Mouse (Mus musculus) myocyte (in vitro differentiated cells): ENCODE measurements around the gene Arhgap9. TPM values are rescaled to one million over a fixed set of nuclear protein-coding genes. Genes with fewer than 3 reads are reported as not detected.
A peak's percentile ranks its signal among the peaks of the same experiment; 100 is the strongest.
"Not testable (repeated sequence)": the region's sequence is repeated elsewhere in the genome, so short reads cannot be mapped to it uniquely, and the experiment has no call there.

Source experiments
- H3K27me3 ChIP-seq: one replicate; pipeline ENCODE4 v1.6.1; 2011; ENCODE audit not compliant: control insufficient read depth, insufficient read depth, insufficient read length
- H3K36me3 ChIP-seq: one replicate; pipeline ENCODE4 v1.6.1; 2011; ENCODE audit not compliant: control insufficient read depth, insufficient read depth
- H3K4me2 ChIP-seq: one replicate; pipeline ENCODE4 v1.6.1; 2011; ENCODE audit warnings: low read depth, control low read depth
- H3K4me3 ChIP-seq: one replicate; pipeline ENCODE4 v1.5.1; 2011; ENCODE audit warnings: mild to moderate bottlenecking, control low read depth, moderate library complexity
- H3K79me2 ChIP-seq: one replicate; pipeline ENCODE4 v1.6.1; 2011; ENCODE audit not compliant: control insufficient read depth, insufficient read depth
- H3ac ChIP-seq: one replicate; pipeline ENCODE4 v1.6.1; 2011; ENCODE audit not compliant: control insufficient read depth, insufficient read length
- CEBPB ChIP-seq: IDR thresholded peaks from 2 replicates; pipeline ENCODE4 v1.6.1; 2011; ENCODE audit warnings: mild to moderate bottlenecking, moderate library complexity; ENCODE audit not compliant: poor library complexity, insufficient read depth, severe bottlenecking
- E2F4 ChIP-seq: IDR thresholded peaks from one replicate; pipeline ENCODE4 v1.6.1; 2011; ENCODE audit warnings: mild to moderate bottlenecking, control low read depth, moderate library complexity; ENCODE audit not compliant: insufficient read depth
- MAX ChIP-seq: IDR thresholded peaks from one replicate; pipeline ENCODE4 v1.6.1; 2011; ENCODE audit warnings: low read depth, mild to moderate bottlenecking, control low read depth
- MYOD1 ChIP-seq, 3 experiments: IDR thresholded peaks; one replicate each; pipeline ENCODE4 v1.6.1; 2011; ENCODE audit warnings: control low read depth in 2 of 3, low read depth in 2 of 3, mild to moderate bottlenecking in 2 of 3, moderate library complexity in 1 of 3; ENCODE audit not compliant: insufficient read length in 2 of 3, control insufficient read depth in 1 of 3
- MYOG ChIP-seq, 3 experiments: IDR thresholded peaks; one replicate each; pipeline ENCODE4 v1.6.1; 2011; ENCODE audit warnings: control low read depth in 2 of 3, low read depth in 2 of 3, mild to moderate bottlenecking in 2 of 3; ENCODE audit not compliant: insufficient read length in 2 of 3, control insufficient read depth in 1 of 3, insufficient read depth in 1 of 3
- POLR2A ChIP-seq: IDR thresholded peaks from one replicate; pipeline ENCODE4 v1.6.1; 2011; ENCODE audit warnings: low read depth, mild to moderate bottlenecking, control low read depth, moderate library complexity; ENCODE audit not compliant: insufficient read length
- POLR2AphosphoS2 ChIP-seq: IDR thresholded peaks from one replicate; pipeline ENCODE4 v1.6.1; 2011; ENCODE audit warnings: low read depth, control low read depth; ENCODE audit not compliant: insufficient read length
- REST ChIP-seq: IDR thresholded peaks from one replicate; pipeline ENCODE4 v1.6.1; 2011; ENCODE audit warnings: mild to moderate bottlenecking, control low read depth, moderate library complexity; ENCODE audit not compliant: insufficient read depth, insufficient read length
- SRF ChIP-seq: IDR thresholded peaks from one replicate; pipeline ENCODE4 v1.6.1; 2011; ENCODE audit warnings: low read depth; ENCODE audit not compliant: control insufficient read depth, insufficient read length
- TCF12 ChIP-seq: IDR thresholded peaks from one replicate; pipeline ENCODE4 v1.6.1; 2011; ENCODE audit warnings: mild to moderate bottlenecking, control low read depth; ENCODE audit not compliant: poor library complexity, insufficient read depth, severe bottlenecking
- TCF3 ChIP-seq: IDR thresholded peaks from one replicate; pipeline ENCODE4 v1.6.1; 2011; ENCODE audit warnings: low read depth, control low read depth; ENCODE audit not compliant: insufficient read length
- USF1 ChIP-seq: IDR thresholded peaks from one replicate; pipeline ENCODE4 v1.6.1; 2011; ENCODE audit warnings: low read depth, mild to moderate bottlenecking, control low read depth, moderate library complexity
- polyA plus RNA-seq: library from polyadenylated mRNA; unstranded; fragments of >200 nt; fragmentation: generic; extraction: Trizol; gene quantifications from one replicate; pipeline ENCODE4 v1.2.1, GENCODE M21; 2012; ENCODE audit warnings: missing spikeins

Arhgap9 gene
- polyA plus RNA-seq, 1 experiment, result 0.77 TPM

DNA sequence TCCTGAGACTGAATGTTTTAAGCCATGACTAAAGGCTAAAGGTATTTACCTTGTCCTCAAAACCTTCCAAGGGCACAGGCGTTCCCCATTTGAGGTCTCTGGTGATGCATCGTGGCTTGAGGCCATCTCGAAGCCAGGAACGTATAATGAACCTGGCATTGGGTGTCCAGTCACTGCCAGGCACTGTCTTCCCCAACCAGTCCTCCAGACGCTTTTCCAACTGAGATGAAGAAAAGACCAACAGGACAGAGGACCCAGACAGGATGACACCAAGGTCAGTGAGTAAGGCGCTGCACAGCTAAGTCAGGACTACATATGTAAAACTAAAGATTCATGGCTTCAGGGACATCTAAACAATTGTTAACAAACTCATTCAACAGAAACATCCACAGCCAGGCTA is 21.4 kb upstream of the Arhgap9 start:
- Histone ChIP-seq H3ac (no peak overlapping the region), H3K79me2 (peaks cover 9% of the 10 kb centered on the region), H3K4me3 (no peak overlapping the region), H3K27me3 (no peaks in the 10 kb centered on the region), H3K36me3 (peaks cover 73% of the 10 kb centered on the region), H3K4me2 (no peak overlapping the region)
- TF ChIP-seq TCF12 (no peak), POLR2A (no peak), MAX (no peak), SRF (no peak), MYOD1 (IDR thresholded peaks at IDR 0.05; ENCODE audit: control insufficient read depth in 1 of 3, insufficient read length in 2 of 3, low read depth in 2 of 3) (no peak), TCF3 (no peak), E2F4 (no peak), CEBPB (no peak), MYOG (IDR thresholded peaks at IDR 0.05; ENCODE audit: control insufficient read depth in 1 of 3, insufficient read depth in 1 of 3, insufficient read length in 2 of 3, low read depth in 2 of 3) (no peak), POLR2AphosphoS2 (no peak), REST (no peak), USF1 (no peak)

DNA sequence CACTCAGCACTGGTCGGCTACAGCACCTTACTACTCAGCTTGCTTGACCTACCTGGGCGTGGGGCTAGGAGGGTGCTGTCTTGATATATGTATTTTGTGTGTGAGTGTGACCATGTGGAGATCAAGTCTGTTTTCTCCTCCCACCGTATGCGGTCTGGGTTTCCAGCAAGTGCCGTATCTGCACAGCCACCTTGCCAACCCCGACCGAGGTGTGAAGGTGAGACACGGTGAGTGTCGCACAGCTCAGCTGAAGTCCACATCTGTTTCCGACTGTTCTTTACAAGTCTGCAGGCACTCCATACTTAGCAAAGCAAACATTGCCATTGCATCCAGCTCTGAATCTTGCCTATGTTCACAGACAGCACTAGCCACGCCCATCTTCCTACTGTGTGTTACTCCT is 18.6 kb upstream of the Arhgap9 start:
- no peak overlapping the region for H3K4me2 ChIP-seq
- TF ChIP-seq SRF, result no peak
- no peak for TF ChIP-seq MAX
- no peak for TF ChIP-seq CEBPB
- no peak for TF ChIP-seq POLR2A
- TF ChIP-seq TCF12, result no peak
- no peak for TF ChIP-seq MYOD1 (IDR thresholded peaks at IDR 0.05; ENCODE audit: control insufficient read depth in 1 of 3, insufficient read length in 2 of 3, low read depth in 2 of 3)
- TF ChIP-seq POLR2AphosphoS2, result no peak
- TF ChIP-seq MYOG (IDR thresholded peaks at IDR 0.05; ENCODE audit: control insufficient read depth in 1 of 3, insufficient read depth in 1 of 3, insufficient read length in 2 of 3, low read depth in 2 of 3), result no peak
- no peak for TF ChIP-seq TCF3
- TF ChIP-seq REST, result no peak
- no peak for TF ChIP-seq E2F4
- no peak for TF ChIP-seq USF1
- no peak overlapping the region for H3ac ChIP-seq
- H3K4me3 ChIP-seq, result no peak overlapping the region
- peaks cover 17% of the 10 kb centered on the region for H3K79me2 ChIP-seq
- no peaks in the 10 kb centered on the region for H3K27me3 ChIP-seq
- peaks cover 72% of the 10 kb centered on the region for H3K36me3 ChIP-seq

DNA sequence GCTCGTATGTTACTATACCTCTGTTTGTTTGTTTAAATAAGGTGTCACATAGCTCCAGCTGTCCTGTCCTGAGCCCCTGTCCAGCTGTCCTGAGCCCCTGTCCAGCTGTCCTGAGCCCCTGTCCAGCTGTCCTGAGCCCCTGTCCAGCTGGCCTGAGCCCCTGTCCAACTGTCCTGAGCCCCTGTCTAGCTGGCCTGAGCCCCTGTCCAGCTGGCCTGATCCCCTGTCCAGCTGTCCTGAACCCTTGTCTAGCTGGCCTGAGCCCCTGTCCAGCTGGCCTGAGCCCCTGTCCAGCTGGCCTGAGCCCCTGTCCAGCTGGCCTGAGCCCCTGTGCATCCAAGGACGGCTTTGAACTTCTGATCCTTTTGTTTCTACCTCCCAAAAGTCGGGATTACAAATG is 12.6 kb upstream of the Arhgap9 start:
- TF ChIP-seq MYOG (IDR thresholded peaks at IDR 0.05; ENCODE audit: control insufficient read depth in 1 of 3, insufficient read depth in 1 of 3, insufficient read length in 2 of 3, low read depth in 2 of 3) (peak in 2 of 3 experiments; percentile 76 to 79), MYOD1 (IDR thresholded peaks at IDR 0.05; ENCODE audit: control insufficient read depth in 1 of 3, insufficient read length in 2 of 3, low read depth in 2 of 3) (peak in 2 of 3 experiments; percentile 18 to 39)
- H3K4me2 ChIP-seq, H3K27me3 ChIP-seq, H3ac ChIP-seq, H3K4me3 ChIP-seq: not testable (repeated sequence)
- peaks cover 53% of the 10 kb centered on the region for H3K36me3 ChIP-seq
- peaks cover 37% of the 10 kb centered on the region for H3K79me2 ChIP-seq

DNA sequence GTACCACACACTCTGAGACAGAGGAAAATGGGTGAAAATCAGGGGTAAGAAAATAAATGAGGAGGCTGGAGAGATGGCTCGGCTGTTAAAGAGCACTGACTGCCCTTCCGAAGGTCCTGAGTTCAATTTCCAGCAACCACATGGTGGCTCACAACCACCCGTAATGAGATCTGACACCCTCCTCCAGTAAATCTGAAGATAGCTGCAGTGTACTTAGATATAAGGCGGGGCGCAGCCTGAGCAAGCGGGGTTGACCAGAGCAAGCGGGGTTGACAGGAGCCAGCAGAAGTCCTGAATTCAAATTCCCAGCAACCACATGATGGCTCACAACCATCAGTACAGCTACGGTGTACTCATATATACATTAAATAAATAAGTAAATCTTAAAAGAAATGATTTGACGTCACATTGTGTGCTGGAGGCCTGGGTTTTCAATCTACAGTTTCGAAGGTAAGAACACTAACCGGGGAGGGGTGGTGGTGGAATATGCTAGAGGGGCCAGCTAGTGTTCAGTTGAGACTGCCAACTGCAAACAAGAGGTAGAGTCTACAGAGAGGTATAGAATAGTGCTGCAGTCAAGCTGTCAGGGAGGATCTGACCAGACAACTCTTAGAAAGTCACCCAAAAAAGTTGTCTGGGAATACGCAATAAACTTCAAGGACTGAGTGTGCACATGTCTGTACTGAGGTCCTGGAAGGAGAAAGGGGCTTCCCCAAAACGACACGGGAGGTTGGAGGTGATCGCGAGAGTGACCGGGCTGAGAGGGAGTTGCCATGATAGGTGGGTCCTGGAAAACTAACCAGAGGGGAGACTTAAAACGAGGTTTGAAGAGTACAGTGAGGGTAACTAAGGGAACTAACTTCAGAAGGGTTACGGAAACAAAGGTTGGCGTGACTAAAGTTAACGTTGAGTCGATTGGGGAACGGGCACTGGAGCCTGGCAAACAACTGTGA is 11.0 kb upstream of the Arhgap9 start:
- TF ChIP-seq CEBPB (no peak), POLR2A (peak; percentile 8), TCF3 (no peak), MYOD1 (IDR thresholded peaks at IDR 0.05; ENCODE audit: control insufficient read depth in 1 of 3, insufficient read length in 2 of 3, low read depth in 2 of 3) (no peak)
- peaks cover 29% of the 10 kb centered on the region for H3K79me2 ChIP-seq
- H3K4me3 ChIP-seq, result peak overlapping the region; percentile 68
- no peaks in the 10 kb centered on the region for H3K27me3 ChIP-seq
- H3K36me3 ChIP-seq, result peaks cover 37% of the 10 kb centered on the region
- H3ac ChIP-seq, result peak overlapping the region; percentile 91
- peak overlapping the region; percentile 82 for H3K4me2 ChIP-seq
